Mouse (Mus musculus) CH12.LX (cell line): ENCODE results near the gene Tmem59l. TPM values are rescaled to one million over a fixed set of nuclear protein-coding genes. Genes with fewer than 3 reads are reported as not detected.

Source experiments
- DNase-seq: peaks from one replicate; pipeline ENCODE4 v3.0.0-alpha.2; 2013; ENCODE audit errors: extremely low read depth
- H3K27ac ChIP-seq: 2 replicates; pipeline ENCODE4 v1.5.1; 2012; ENCODE audit warnings: low read depth, mild to moderate bottlenecking, control low read depth, moderate library complexity; ENCODE audit not compliant: insufficient read depth
- H3K27me3 ChIP-seq: replicated peaks from 2 replicates; pipeline ENCODE3; 2012; ENCODE audit warnings: inconsistent platforms
- H3K36me3 ChIP-seq, 2 experiments: replicated peaks in 1 of 2; 2 replicates each; pipeline versions ENCODE3 to v1.6.1; 2012; ENCODE audit warnings: inconsistent platforms in 1 of 2, low read length in 1 of 2, mild to moderate bottlenecking in 1 of 2, mixed read lengths in 1 of 2, moderate library complexity in 1 of 2; ENCODE audit not compliant: control insufficient read depth in 1 of 2, insufficient read depth in 1 of 2
- H3K4me1 ChIP-seq, 2 experiments: 2 replicates each; pipeline ENCODE4 v1.6.1; 2012; ENCODE audit warnings: inconsistent platforms in 1 of 2, moderate library complexity in 1 of 2; ENCODE audit not compliant: insufficient read depth in 2 of 2, control insufficient read depth in 1 of 2
- H3K4me2 ChIP-seq: 2 replicates; pipeline ENCODE4 v1.6.1; 2012; ENCODE audit warnings: low read depth, mild to moderate bottlenecking, control low read depth; ENCODE audit not compliant: poor library complexity, insufficient read depth, severe bottlenecking
- H3K4me3 ChIP-seq, 3 experiments: fragments of 150-350 bp in 1 of 3; sonication (generic) in 1 of 3; replicated peaks in 1 of 3; 2 replicates each; pipeline versions ENCODE3 to v1.5.1; 2011 to 2012; ENCODE audit warnings: low read depth in 2 of 3, low read length in 2 of 3, mild to moderate bottlenecking in 2 of 3, moderate library complexity in 2 of 3, control low read depth in 1 of 3, improper control_type of control experiment in 1 of 3, inconsistent platforms in 1 of 3, mixed read lengths in 1 of 3; ENCODE audit not compliant: poor library complexity in 1 of 3
- H3K79me2 ChIP-seq: replicated peaks from 2 replicates; pipeline ENCODE4 v1.6.1; 2012; ENCODE audit warnings: mild to moderate bottlenecking, moderate library complexity; ENCODE audit not compliant: control insufficient read depth, poor library complexity, insufficient read depth, severe bottlenecking; ENCODE audit errors: extremely low read depth
- H3K9ac ChIP-seq: 2 replicates; pipeline ENCODE4 v1.6.1; 2012; ENCODE audit warnings: low read depth, mild to moderate bottlenecking, control low read depth, moderate library complexity; ENCODE audit not compliant: insufficient read depth
- H3K9me3 ChIP-seq: replicated peaks from 2 replicates; pipeline ENCODE3; 2012; ENCODE audit warnings: low read length, inconsistent platforms, mixed read lengths
- BHLHE40 ChIP-seq: IDR thresholded peaks from 2 replicates; pipeline ENCODE4 v1.6.1; 2011; ENCODE audit warnings: mild to moderate bottlenecking, low read depth, low read length, improper control_type of control experiment
- CHD1 ChIP-seq: IDR thresholded peaks from 2 replicates; pipeline ENCODE4 v1.6.1; 2012; ENCODE audit warnings: low read depth, low read length, improper control_type of control experiment, inconsistent platforms
- CHD2 ChIP-seq: IDR thresholded peaks from 2 replicates; pipeline ENCODE4 v1.6.1; 2011; ENCODE audit warnings: low read length, improper control_type of control experiment
- CTCF ChIP-seq, 2 experiments: IDR thresholded peaks in 1 of 2; conservative IDR thresholded peaks in 1 of 2; 2 replicates each; pipeline ENCODE4 v1.5.1; 2011 to 2012; ENCODE audit warnings: low read depth in 2 of 2, low read length in 2 of 2, improper control_type of control experiment in 1 of 2, inconsistent platforms in 1 of 2, mild to moderate bottlenecking in 1 of 2, moderate library complexity in 1 of 2
- ELF1 ChIP-seq: IDR thresholded peaks from 2 replicates; pipeline ENCODE4 v1.6.1; 2014; ENCODE audit warnings: low read depth, mild to moderate bottlenecking, inconsistent platforms, low read length, improper control_type of control experiment
- EP300 ChIP-seq: IDR thresholded peaks from 2 replicates; pipeline ENCODE4 v1.6.1; 2011; ENCODE audit warnings: low read length, improper control_type of control experiment
- HCFC1 ChIP-seq: IDR thresholded peaks from 2 replicates; pipeline ENCODE4 v1.6.1; 2012; ENCODE audit warnings: low read depth, mild to moderate bottlenecking, inconsistent platforms, low read length, improper control_type of control experiment
- IRF4 ChIP-seq: IDR thresholded peaks from 2 replicates; pipeline ENCODE4 v1.6.1; 2014; ENCODE audit warnings: low read depth, mild to moderate bottlenecking, inconsistent platforms, low read length, improper control_type of control experiment
- MAFK ChIP-seq: IDR thresholded peaks from 2 replicates; pipeline ENCODE4 v1.6.1; 2011; ENCODE audit warnings: low read length, improper control_type of control experiment; ENCODE audit not compliant: insufficient replicate concordance
- MAX ChIP-seq: IDR thresholded peaks from 2 replicates; pipeline ENCODE4 v1.6.1; 2011; ENCODE audit warnings: low read length, improper control_type of control experiment
- MAZ ChIP-seq: IDR thresholded peaks from 2 replicates; pipeline ENCODE4 v1.6.1; 2012; ENCODE audit warnings: low read depth, mild to moderate bottlenecking, inconsistent platforms, low read length, improper control_type of control experiment, moderate library complexity
- MEF2A ChIP-seq: IDR thresholded peaks from 2 replicates; pipeline ENCODE4 v1.6.1; 2014; ENCODE audit warnings: low read depth, mild to moderate bottlenecking, inconsistent platforms, low read length, improper control_type of control experiment, borderline replicate concordance
- MXI1 ChIP-seq: IDR thresholded peaks from 2 replicates; pipeline ENCODE4 v1.6.1; 2011; ENCODE audit warnings: mild to moderate bottlenecking, low read depth, low read length, improper control_type of control experiment
- MYC ChIP-seq: IDR thresholded peaks from 2 replicates; pipeline ENCODE4 v1.6.1; 2011; ENCODE audit warnings: low read depth, mild to moderate bottlenecking, improper control_type of control experiment, low read length
- NELFE ChIP-seq: IDR thresholded peaks from 2 replicates; pipeline ENCODE4 v1.6.1; 2011; ENCODE audit warnings: low read depth, low read length, improper control_type of control experiment
- NRF1 ChIP-seq: IDR thresholded peaks from 2 replicates; pipeline ENCODE4 v1.6.1; 2014; ENCODE audit warnings: low read depth, mild to moderate bottlenecking, inconsistent platforms, low read length, improper control_type of control experiment, moderate library complexity
- PAX5 ChIP-seq: IDR thresholded peaks from 2 replicates; pipeline ENCODE4 v1.6.1; 2012; ENCODE audit warnings: low read length, inconsistent platforms, mixed read lengths
- POLR2A ChIP-seq: IDR thresholded peaks from 2 replicates; pipeline ENCODE4 v1.6.1; 2011; ENCODE audit warnings: low read depth, mild to moderate bottlenecking, improper control_type of control experiment, low read length
- POLR2AphosphoS2 ChIP-seq: IDR thresholded peaks from 2 replicates; pipeline ENCODE4 v1.6.1; 2011; ENCODE audit warnings: low read depth, low read length, improper control_type of control experiment
- RCOR1 ChIP-seq: conservative IDR thresholded peaks from 2 replicates; pipeline ENCODE4 v1.6.1; 2012; ENCODE audit warnings: low read depth, mild to moderate bottlenecking, inconsistent platforms, low read length, improper control_type of control experiment
- SIN3A ChIP-seq: IDR thresholded peaks from 2 replicates; pipeline ENCODE4 v1.6.1; 2012; ENCODE audit warnings: low read length, improper control_type of control experiment, inconsistent platforms
- SMC3 ChIP-seq: IDR thresholded peaks from 2 replicates; pipeline ENCODE4 v1.6.1; 2011; ENCODE audit warnings: low read depth, low read length, improper control_type of control experiment
- TBP ChIP-seq: conservative IDR thresholded peaks from 2 replicates; pipeline ENCODE4 v1.6.1; 2011; ENCODE audit warnings: low read depth, low read length, improper control_type of control experiment
- TCF12 ChIP-seq: IDR thresholded peaks from 2 replicates; pipeline ENCODE4 v1.6.1; 2014; ENCODE audit warnings: low read depth, mild to moderate bottlenecking, inconsistent platforms, low read length, improper control_type of control experiment
- USF1 ChIP-seq: IDR thresholded peaks from 2 replicates; pipeline ENCODE4 v1.6.1; 2014; ENCODE audit warnings: low read depth, mild to moderate bottlenecking, inconsistent platforms, low read length, improper control_type of control experiment
- USF2 ChIP-seq: conservative IDR thresholded peaks from 2 replicates; pipeline ENCODE4 v1.6.1; 2011; ENCODE audit warnings: low read depth, low read length, improper control_type of control experiment
- ZKSCAN1 ChIP-seq: IDR thresholded peaks from 2 replicates; pipeline ENCODE4 v1.6.1; 2012; ENCODE audit warnings: low read depth, inconsistent platforms, low read length, improper control_type of control experiment, borderline replicate concordance
- ZMIZ1 ChIP-seq: IDR thresholded peaks from 2 replicates; pipeline ENCODE4 v1.6.1; 2012; ENCODE audit warnings: low read depth, mild to moderate bottlenecking, inconsistent platforms, low read length, improper control_type of control experiment
- dilution Hi-C: fragments of 300-500 bp; cut with MboI; formaldehyde crosslinking; loops from 2 replicates; pipeline ENCODE4 v1.14.3; 2020; ENCODE audit warnings: low sequenced_read_pairs; ENCODE audit not compliant: extremely low pct_unique_long_range_greater_than_20kb, extremely low pct_ligation_motif_present
- in situ Hi-C: fragments of 300-500 bp; cut with MboI; formaldehyde crosslinking; loops from 3 replicates; pipeline ENCODE4 v1.14.3; 2019; ENCODE audit warnings: low sequenced_read_pairs, low pct_ligation_motif_present, low pct_unique_long_range_greater_than_20kb, mixed read lengths
- polyA plus RNA-seq: library from polyadenylated mRNA; unstranded; fragments of >175 nt; gene quantifications from 2 replicates; pipeline ENCODE4 v1.2.1, GENCODE M21; 2012; ENCODE audit warnings: low read depth; ENCODE audit not compliant: insufficient read length
- total RNA-seq, 2 experiments: library from RNA; depleted of rRNA; stranded (reverse); fragments of 300-350 nt in 1 of 2; fragments of >200 nt in 1 of 2; gene quantifications; 2 replicates each; pipeline ENCODE4 v1.2.3; 2012 to 2014

Tmem59l gene
- total and polyA plus RNA-seq, 3 experiments: not detected

DNA sequence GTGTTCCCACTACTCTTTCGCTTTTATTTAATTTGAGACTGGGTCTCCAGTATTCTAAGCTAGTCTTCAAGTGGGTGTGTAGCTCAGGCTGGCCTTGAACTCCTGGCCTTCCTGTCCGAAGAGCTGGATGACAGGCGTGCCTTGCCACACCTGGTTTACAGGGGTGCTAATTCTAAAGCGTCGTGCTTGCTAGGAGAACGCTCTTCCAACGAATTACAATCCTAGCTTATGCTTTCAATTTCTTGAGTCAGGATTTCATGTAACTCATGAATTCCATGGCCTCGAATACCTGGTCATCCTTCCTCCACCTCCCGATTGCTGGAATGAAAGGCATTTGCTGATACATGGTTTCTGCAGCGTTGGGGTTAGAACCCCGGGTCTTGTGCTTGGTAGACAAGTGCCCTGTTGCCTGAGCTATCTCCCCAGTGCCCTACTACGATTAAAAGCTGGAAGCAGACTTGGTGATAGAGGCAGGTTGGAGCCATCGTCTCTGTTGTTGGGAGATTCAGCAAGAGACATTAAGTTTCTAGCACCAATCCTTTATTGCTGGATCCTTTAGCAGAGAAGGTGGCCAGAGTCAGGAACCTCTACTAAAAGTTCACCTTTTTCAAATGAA is 41.1 kb upstream of the Tmem59l start:
- dilution Hi-C loops: no loop called here

DNA sequence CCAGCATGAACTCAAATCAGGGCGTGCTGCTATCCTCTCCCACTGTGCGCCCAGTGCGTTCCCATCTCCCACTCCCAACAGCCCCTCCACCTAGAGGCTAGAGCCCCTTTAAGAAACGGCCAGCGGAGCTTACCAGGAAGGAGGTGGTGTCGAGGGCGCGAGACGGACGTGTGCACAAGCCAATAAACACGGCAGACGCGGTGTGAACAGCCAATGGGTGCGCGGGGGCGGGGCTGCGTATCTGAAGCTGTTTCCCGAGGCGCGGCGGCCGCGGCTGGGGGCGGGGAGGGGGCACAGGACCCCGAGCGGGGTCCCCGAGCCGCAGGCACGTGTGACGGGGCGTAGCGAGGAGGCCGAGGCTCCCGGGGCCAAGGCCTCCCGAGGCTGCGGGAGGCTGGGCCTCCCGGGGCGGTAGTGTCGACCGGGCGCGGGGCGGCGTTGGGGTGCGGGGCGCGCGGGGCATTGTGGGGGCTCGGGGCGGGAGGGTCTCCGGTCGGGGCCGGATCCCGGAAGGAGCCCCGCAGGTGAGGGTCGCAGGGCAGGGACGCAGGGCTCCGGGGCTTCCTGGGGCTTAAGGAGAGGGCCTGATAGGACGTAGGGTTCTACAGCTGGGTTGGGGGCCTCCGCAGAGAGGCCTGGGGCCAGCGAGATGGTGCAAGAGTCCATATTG is 40.5 kb upstream of the Tmem59l start, which contains the start of the genes Fkbp8 and Kxd1:
Gene Fkbp8 (plus strand): TSS at position 213 of the 670 bp plus-strand sequence.
Gene Kxd1 (minus strand): TSS at position 445 of the 670 bp plus-strand sequence.
- peaks cover 26 to 36% of the 10 kb centered on the region in 2 experiments for H3K36me3 ChIP-seq
- peak within 1 kb of the TSS; percentile 16 for H3K27ac ChIP-seq
- H3K27me3 ChIP-seq: no peaks in the 10 kb centered on the region
- peak; percentile 92 for DNase-seq
- H3K9ac ChIP-seq: peak within 1 kb of the TSS; percentile 99
- peak within 1 kb of the TSS; percentile 87 for H3K4me2 ChIP-seq
- H3K9me3 ChIP-seq: no peaks in the 10 kb centered on the region
- H3K4me3 ChIP-seq: peak within 1 kb of the TSS; percentile 86 to 97 (median 90)
- peaks cover 9 to 35% of the 10 kb centered on the region in 2 experiments for H3K4me1 ChIP-seq
- in situ Hi-C loops (no loop called here), dilution Hi-C loops (no loop called here)
- no peak for TF ChIP-seq ZKSCAN1
- no peak for TF ChIP-seq PAX5
- peak; percentile 45; the same call in 1 of the 2 replicates for TF ChIP-seq TCF12
- peak; percentile 94 for TF ChIP-seq CHD2
- no peak for TF ChIP-seq CTCF (conservative IDR thresholded peaks at IDR 0.05 in 1 of 2, IDR thresholded peaks at IDR 0.05 in 1 of 2; ENCODE audit: low read depth in 2 of 2, low read length in 2 of 2)
- TF ChIP-seq NRF1: peak; percentile 57
- 0 out of 2 replicates have a peak, but pooled peaks have one; percentile 54 for TF ChIP-seq TBP
- TF ChIP-seq MYC: no peak
- peak; percentile 84 for TF ChIP-seq SIN3A
- 0 out of 2 replicates have a peak, but pooled peaks have one; percentile 48 for TF ChIP-seq MAX
- TF ChIP-seq HCFC1: peak; percentile 66
- TF ChIP-seq IRF4: 0 out of 2 replicates have a peak, but pooled peaks have one; percentile 18
- TF ChIP-seq EP300: no peak
- no peak for TF ChIP-seq USF2
- TF ChIP-seq RCOR1: no peak
- TF ChIP-seq MEF2A: peak; percentile 41; the same call in 1 of the 2 replicates
- peak; percentile 63 for TF ChIP-seq POLR2A
- no peak for TF ChIP-seq SMC3
- no peak for TF ChIP-seq USF1
- TF ChIP-seq MAFK: no peak
- peak; percentile 87 for TF ChIP-seq ELF1
- TF ChIP-seq CHD1: no peak
- peak; percentile 53; the same call in 1 of the 2 replicates for TF ChIP-seq BHLHE40
- TF ChIP-seq MAZ: peak; percentile 74
- peak; percentile 53 for TF ChIP-seq NELFE
- TF ChIP-seq POLR2AphosphoS2: 0 out of 2 replicates have a peak, but pooled peaks have one; percentile 56
- peak; percentile 60; the same call in 1 of the 2 replicates for TF ChIP-seq ZMIZ1
- peaks cover 4% of the 10 kb centered on the region for H3K79me2 ChIP-seq

More for the DNA sequence above, 41.1 kb upstream of the Tmem59l start:
- peaks cover 32 to 41% of the 10 kb centered on the region in 2 experiments for H3K36me3 ChIP-seq
- no peak overlapping the region; the same call in 1 of the 2 replicates for H3K27ac ChIP-seq
- H3K4me3 ChIP-seq: peak overlapping the region; percentile 86 to 97 (median 90)
- H3K79me2 ChIP-seq: peaks cover 4% of the 10 kb centered on the region
- no peak for DNase-seq
- H3K9me3 ChIP-seq: no peaks in the 10 kb centered on the region
- in situ Hi-C loops: no loop called here
- H3K4me1 ChIP-seq: peaks cover 9 to 33% of the 10 kb centered on the region in 2 experiments
- H3K4me2 ChIP-seq: peak overlapping the region; percentile 31
- peak overlapping the region; percentile 99 for H3K9ac ChIP-seq
- 0 out of 2 replicates have a peak, but pooled peaks have one; percentile 30 for TF ChIP-seq MYC
- peak; percentile 40; the same call in 1 of the 2 replicates for TF ChIP-seq MXI1
- TF ChIP-seq MAZ: no peak
- no peaks in the 10 kb centered on the region for H3K27me3 ChIP-seq
